Mouse (Mus musculus): ENCODE measurements around the gene Pink1. TPM values are rescaled to one million over a fixed set of nuclear protein-coding genes. Genes with fewer than 3 reads are reported as not detected.

Gene Pink1
- 10 to 100 TPM; 37.8 to 41.2 TPM for total RNA-seq (2023)

DNA sequence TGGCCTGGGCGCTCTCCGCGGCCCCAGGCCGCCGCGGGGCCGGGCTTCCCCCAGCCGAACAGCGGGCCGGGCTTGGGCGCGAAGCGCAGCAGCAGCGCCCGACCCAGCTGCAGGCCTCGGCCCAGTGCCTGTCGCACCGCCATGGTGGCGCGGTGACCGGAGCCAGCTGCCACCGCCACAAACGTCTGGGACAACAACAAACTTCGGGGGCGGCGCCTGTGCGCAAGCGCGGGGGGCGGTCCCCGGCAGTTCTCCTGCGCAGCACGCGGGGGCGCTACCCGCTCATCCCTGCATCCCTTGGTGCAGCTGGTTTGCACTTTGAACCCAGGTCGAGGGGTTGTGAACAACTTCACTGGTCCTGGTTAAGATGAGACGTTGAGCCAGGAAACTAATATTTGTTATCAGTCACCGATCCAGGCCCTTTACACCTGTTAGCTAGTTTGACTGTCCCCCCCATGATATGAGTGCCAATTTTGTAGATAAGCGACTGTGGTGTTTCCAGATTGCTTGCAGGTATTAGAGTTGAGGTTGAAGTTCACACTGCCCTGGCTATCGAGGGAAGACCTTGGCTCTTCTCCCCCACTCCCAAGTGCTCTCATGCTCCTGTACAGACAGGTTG, at the start of gene Pink1:
TSS of gene Pink1 (minus strand) at position 231 of the 619 bp plus-strand sequence.

DNA sequence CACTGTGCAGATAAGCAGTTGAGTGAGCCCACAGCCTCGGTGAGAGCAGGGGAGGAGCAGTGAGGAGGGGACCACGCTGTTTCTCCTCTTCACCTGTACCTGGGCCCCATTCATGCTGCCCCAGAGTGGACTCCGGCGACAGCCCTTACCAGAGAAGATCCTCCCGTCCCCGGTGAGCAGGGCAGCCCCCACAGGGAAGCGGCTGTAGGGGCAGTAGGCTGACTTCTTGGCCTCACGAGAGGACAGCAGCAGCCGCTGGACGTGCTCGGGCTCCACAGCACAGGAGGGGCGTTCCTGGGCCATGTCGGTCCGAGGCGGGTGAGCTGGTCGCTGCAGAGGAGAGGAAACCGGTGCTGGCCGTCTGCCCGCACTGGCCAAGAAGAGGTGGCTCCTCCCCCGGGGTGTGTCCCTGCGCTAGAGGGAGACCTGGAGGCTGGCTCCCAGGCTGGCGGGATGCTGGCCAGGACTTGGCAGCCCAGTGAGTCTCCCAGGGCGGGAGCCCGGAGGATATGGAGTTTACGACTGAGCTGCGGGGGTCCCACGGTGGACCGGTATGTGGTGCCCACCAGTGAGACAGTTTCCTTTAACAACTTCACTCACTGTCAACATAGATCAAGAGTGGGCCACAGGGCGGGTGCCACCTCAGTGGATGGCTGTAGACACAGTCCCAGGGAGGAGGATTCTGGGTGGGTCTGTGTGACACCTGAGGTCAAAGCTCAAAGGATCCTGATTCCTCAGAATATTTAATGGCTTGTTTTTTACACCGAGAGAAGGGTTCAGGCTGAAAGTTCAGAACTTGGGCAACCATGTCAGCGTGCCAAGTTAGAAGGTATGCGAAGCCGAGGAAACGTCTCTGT, 41.8 kb upstream of the Pink1 start, which contains the start of gene Cda:
TSS of gene Cda (minus strand) at position 352 of the 857 bp plus-strand sequence.

DNA sequence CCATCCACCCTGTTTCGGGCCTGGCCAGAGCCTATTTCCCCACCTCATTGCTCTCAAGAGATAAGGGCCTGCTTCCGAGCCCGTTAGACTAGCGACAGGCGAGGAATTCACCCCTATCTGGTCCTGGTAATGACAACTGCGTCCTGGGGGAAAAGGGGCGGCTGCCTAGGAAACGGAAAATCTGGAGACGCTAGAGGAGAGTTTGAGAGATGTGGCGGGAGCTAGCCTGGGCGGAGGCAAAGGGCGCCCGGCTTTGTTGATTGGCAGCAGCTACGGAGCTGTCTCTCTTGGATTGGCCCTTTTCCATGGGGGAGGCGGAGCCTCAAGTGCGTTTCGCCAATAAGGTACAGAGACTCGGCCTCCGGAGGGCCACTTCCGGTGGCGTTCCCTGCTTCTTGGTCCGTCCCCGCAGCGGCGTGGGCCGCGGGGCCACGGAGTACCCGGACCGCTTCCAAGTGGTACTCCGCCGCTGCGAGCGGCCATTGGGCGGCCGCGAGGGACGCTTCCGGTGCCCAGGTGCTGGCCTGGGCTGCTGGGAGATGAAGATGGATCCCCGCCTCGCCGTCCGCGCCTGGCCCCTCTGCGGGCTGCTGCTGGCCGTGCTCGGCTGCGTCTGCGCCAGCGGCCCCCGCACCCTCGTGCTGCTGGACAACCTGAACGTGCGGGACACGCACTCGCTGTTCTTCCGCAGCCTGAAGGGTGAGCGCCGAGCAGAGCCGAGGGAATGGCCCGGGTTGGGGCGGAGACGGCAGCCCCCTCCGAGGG, 21.6 kb downstream of the Pink1 start, which contains the start of gene Ddost:
TSS of gene Ddost (plus strand) at position 391 of the 765 bp plus-strand sequence.

Other genes with a start within 250 kb of the Pink1 start
- 100 to 1,000 TPM; 113 to 126 TPM for gene Hp1bp3, start 110.0 kb downstream of the Pink1 start, total RNA-seq (2023)
- 1 to 10 TPM; 3.2 to 4.4 TPM for gene Sh2d5, start 75.9 kb downstream of the Pink1 start, total RNA-seq (2023)
- gene Kif17, start 75.9 kb downstream of the Pink1 start, total RNA-seq (2023), result 1 to 10 TPM; 1.7 to 1.9 TPM
- gene Ddost, start 21.6 kb downstream of the Pink1 start, total RNA-seq (2023), result 10 to 100 TPM; 71.7 to 81.7 TPM
- not detected for gene Cda, start 41.7 kb upstream of the Pink1 start, total RNA-seq (2023)
- not detected for gene Fam43b, start 70.2 kb upstream of the Pink1 start, total RNA-seq (2023)
- gene Mul1, start 108.4 kb upstream of the Pink1 start, total RNA-seq (2023), result 10 to 100 TPM; 21.8 to 24.9 TPM
- under 1 TPM; 0.20 to 0.22 TPM for gene Camk2n1, start 128.0 kb upstream of the Pink1 start, total RNA-seq (2023)